Mouse (Mus musculus) MEL (cell line): ENCODE data around the gene Mcrip1.

Experiments used
- CTCF ChIP-seq, 3 experiments: IDR thresholded peaks in 2 of 3; conservative IDR thresholded peaks in 1 of 3; 2 replicates each; pipeline ENCODE4 v1.5.1; 2011 to 2012; ENCODE audit warnings: low read length in 3 of 3, low read depth in 2 of 3, mild to moderate bottlenecking in 2 of 3, improper control_type of control experiment in 1 of 3, inconsistent platforms in 1 of 3, mixed read lengths in 1 of 3, moderate library complexity in 1 of 3; ENCODE audit not compliant: control insufficient read depth in 1 of 3, insufficient read depth in 1 of 3, poor library complexity in 1 of 3, severe bottlenecking in 1 of 3
- EP300 ChIP-seq, 2 experiments: IDR thresholded peaks; 2 replicates each; pipeline ENCODE4 v1.6.1; 2011; ENCODE audit warnings: improper control_type of control experiment in 2 of 2, low read length in 2 of 2, low read depth in 1 of 2, mild to moderate bottlenecking in 1 of 2
- ETS1 ChIP-seq: IDR thresholded peaks from 2 replicates; pipeline ENCODE4 v1.6.1; 2012; ENCODE audit warnings: low read depth, mild to moderate bottlenecking, inconsistent platforms, low read length, improper control_type of control experiment, moderate library complexity
- GATA1 ChIP-seq: IDR thresholded peaks from 2 replicates; pipeline ENCODE4 v1.6.1; 2011; ENCODE audit warnings: low read depth, low read length, improper control_type of control experiment
- MAX ChIP-seq: IDR thresholded peaks from 2 replicates; pipeline ENCODE4 v1.6.1; 2011; ENCODE audit warnings: low read length, improper control_type of control experiment
- NELFE ChIP-seq: IDR thresholded peaks from 2 replicates; pipeline ENCODE4 v1.6.1; 2011; ENCODE audit warnings: low read depth, low read length, improper control_type of control experiment
- POLR2AphosphoS5 ChIP-seq: IDR thresholded peaks from 2 replicates; pipeline ENCODE4 v1.6.1; 2012; ENCODE audit warnings: low read depth, borderline replicate concordance, mild to moderate bottlenecking, inconsistent platforms, low read length, moderate library complexity, mixed read lengths
- TBP ChIP-seq: IDR thresholded peaks from 2 replicates; pipeline ENCODE4 v1.8.0; 2011; ENCODE audit warnings: low read depth, low read length, improper control_type of control experiment
- UBTF ChIP-seq: IDR thresholded peaks from 2 replicates; pipeline ENCODE4 v1.6.1; 2012; ENCODE audit warnings: low read depth, mild to moderate bottlenecking, inconsistent platforms, low read length, improper control_type of control experiment, moderate library complexity, borderline replicate concordance; ENCODE audit not compliant: insufficient read depth
- USF2 ChIP-seq, 2 experiments: IDR thresholded peaks; 2 replicates each; pipeline ENCODE4 v1.6.1; 2011 to 2012; ENCODE audit warnings: improper control_type of control experiment in 2 of 2, low read length in 2 of 2, borderline replicate concordance in 1 of 2, inconsistent platforms in 1 of 2, low read depth in 1 of 2, mild to moderate bottlenecking in 1 of 2; ENCODE audit not compliant: insufficient read depth in 1 of 2

DNA sequence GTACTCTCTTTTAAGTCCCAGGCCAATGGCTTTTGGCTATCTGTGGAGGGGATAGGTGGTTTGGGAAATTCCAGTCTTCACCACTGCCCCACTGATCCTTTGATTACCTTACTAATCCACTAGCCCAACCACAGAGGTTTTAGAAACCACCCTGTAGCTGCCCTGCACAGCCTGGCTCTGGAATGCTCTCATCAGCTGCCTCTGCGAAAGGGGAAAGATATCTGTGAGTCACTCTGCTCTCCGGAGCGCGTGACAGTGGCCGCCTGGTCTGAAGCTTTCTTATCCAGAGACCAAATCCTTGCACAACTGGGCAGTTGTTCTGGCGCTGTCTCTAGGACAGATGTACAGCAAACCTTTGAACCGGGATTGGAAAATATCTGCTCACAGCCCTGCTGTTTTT lies 5.3 kb upstream of the Mcrip1 start:
- no peak for TF ChIP-seq CTCF (IDR thresholded peaks at IDR 0.05 in 2 of 3, conservative IDR thresholded peaks at IDR 0.05 in 1 of 3; ENCODE audit: control insufficient read depth in 1 of 3, insufficient read depth in 1 of 3, low read depth in 2 of 3, low read length in 3 of 3, poor library complexity in 1 of 3, severe bottlenecking in 1 of 3)
- TF ChIP-seq MAX: no peak
- no peak for TF ChIP-seq USF2 (IDR thresholded peaks at IDR 0.05; ENCODE audit: borderline replicate concordance in 1 of 2, insufficient read depth in 1 of 2, low read depth in 1 of 2, low read length in 2 of 2)
- TF ChIP-seq GATA1: no peak
- TF ChIP-seq POLR2AphosphoS5: no peak
- TF ChIP-seq EP300 (IDR thresholded peaks at IDR 0.05; ENCODE audit: low read depth in 1 of 2, low read length in 2 of 2): no peak
- TF ChIP-seq UBTF: no peak
- TF ChIP-seq TBP: no peak
- no peak for TF ChIP-seq NELFE
- TF ChIP-seq ETS1: no peak
